In genomic region chr12:25060901-25061300, GRCm38 (mm10) we compare ENCODE assay signal across 29 mouse cellular contexts. TPM values are rescaled to one million over a fixed set of nuclear protein-coding genes. Genes with fewer than 3 reads are reported as not detected.
DNase-seq lines count a peak whose midpoint lies in the region; ATAC-seq and TF ChIP-seq lines count a peak whose summit lies in the region.
"Had no signal": no experiment of that assay in that cellular context is flagged by ENCODE, and none has a peak within 500 bp of the region (broad histone marks: within the 10 kb centered on the region; RNA-seq: fewer than 3 reads in every experiment).

No protein-coding gene starts in this region.

- H3K4me2 ChIP-seq in hindbrain, postnatal 0 days (ENCODE audit: low read depth, low read length): no peak overlapping the region
- H3K4me2 ChIP-seq in hindbrain, embryonic 13.5 days: no peak overlapping the region
- no peak overlapping the region for H3K4me2 ChIP-seq in forebrain, embryonic 14.5 days (ENCODE audit: low read length)
- H3K4me2 ChIP-seq: heart, embryonic 12.5 days; hindbrain, embryonic 14.5 days; kidney, embryonic 15.5 days had no signal

- TF ChIP-seq CTCF in hindbrain, postnatal 0 days (IDR thresholded peaks at IDR 0.05; ENCODE audit: low read depth): no peak

- H3K4me1 ChIP-seq in hindbrain, postnatal 0 days (ENCODE audit: insufficient read depth, low read length): no peaks in the 10 kb centered on the region
- no peaks in the 10 kb centered on the region for H3K4me1 ChIP-seq in hindbrain, embryonic 13.5 days (replicated peaks)
- H3K4me1 ChIP-seq in forebrain, embryonic 14.5 days (ENCODE audit: control insufficient read depth, insufficient read depth, low read length): no peaks in the 10 kb centered on the region
- H3K4me1 ChIP-seq: heart, embryonic 12.5 days had no signal

- no peak overlapping the region for H3K4me3 ChIP-seq in hindbrain, postnatal 0 days (ENCODE audit: low read length)
- no peak overlapping the region for H3K4me3 ChIP-seq in hindbrain, embryonic 13.5 days
- no peak overlapping the region for H3K4me3 ChIP-seq in forebrain, embryonic 14.5 days (ENCODE audit: low read depth, low read length)
- H3K4me3 ChIP-seq: heart, embryonic 12.5 days; kidney, embryonic 15.5 days; layer of hippocampus, adult 2 months had no signal

- H3K27me3 ChIP-seq in hindbrain, postnatal 0 days (ENCODE audit: insufficient read depth, low read length): no peaks in the 10 kb centered on the region
- no peaks in the 10 kb centered on the region for H3K27me3 ChIP-seq in hindbrain, embryonic 13.5 days
- H3K27me3 ChIP-seq in forebrain, embryonic 14.5 days (replicated peaks; ENCODE audit: control insufficient read depth, insufficient read depth, low read length): no peaks in the 10 kb centered on the region
- H3K27me3 ChIP-seq: CH12.LX; heart, embryonic 12.5 days; kidney, embryonic 15.5 days had no signal

- no peak overlapping the region for H3K27ac ChIP-seq in hindbrain, postnatal 0 days
- no peak overlapping the region for H3K27ac ChIP-seq in hindbrain, embryonic 13.5 days
- no peak overlapping the region for H3K27ac ChIP-seq in forebrain, embryonic 14.5 days (ENCODE audit: low read depth, low read length)
- H3K27ac ChIP-seq: hindbrain, embryonic 14.5 days; kidney, embryonic 15.5 days; layer of hippocampus, adult 2 months; liver, embryonic 14.5 days; macrophage had no signal

- no peak overlapping the region for H3K9ac ChIP-seq in hindbrain, postnatal 0 days (replicated peaks; ENCODE audit: low read length)
- no peak overlapping the region for H3K9ac ChIP-seq in hindbrain, embryonic 13.5 days
- H3K9ac ChIP-seq in forebrain, embryonic 14.5 days (ENCODE audit: low read length): no peak overlapping the region
- H3K9ac ChIP-seq: heart, embryonic 12.5 days; hindbrain, embryonic 14.5 days; kidney, embryonic 15.5 days; liver, embryonic 14.5 days had no signal

- peaks cover 21% of the 10 kb centered on the region for H3K36me3 ChIP-seq in hindbrain, postnatal 0 days (ENCODE audit: insufficient read depth, low read length)
- H3K36me3 ChIP-seq in hindbrain, embryonic 13.5 days: peaks cover 37% of the 10 kb centered on the region
- peaks cover 35% of the 10 kb centered on the region for H3K36me3 ChIP-seq in forebrain, embryonic 14.5 days (ENCODE audit: control insufficient read depth, insufficient read depth, low read length)

- no peaks in the 10 kb centered on the region for H3K9me3 ChIP-seq in hindbrain, postnatal 0 days (ENCODE audit: low read length)
- H3K9me3 ChIP-seq in hindbrain, embryonic 13.5 days: no peaks in the 10 kb centered on the region
- no peaks in the 10 kb centered on the region for H3K9me3 ChIP-seq in forebrain, embryonic 14.5 days (replicated peaks; ENCODE audit: control insufficient read depth, low read length)
- H3K9me3 ChIP-seq: kidney, embryonic 15.5 days had no signal

- ATAC-seq in hindbrain, postnatal 0 days: 0 out of 2 replicates have a peak, but pooled peaks have one; percentile 22
- no peak for ATAC-seq in hindbrain, embryonic 13.5 days (ENCODE audit: low FRiP score)
- ATAC-seq in forebrain, embryonic 14.5 days: peak; percentile 47; the same call in 1 of the 2 replicates
- ATAC-seq in erythroid progenitor cell, adult 5-6 weeks (replicated peaks; ENCODE audit: low FRiP score, poor library complexity, severe bottlenecking): no peak
- ATAC-seq: inflammation-experienced regulatory T-cells, adult 6 months had no signal

- WGBS in hindbrain, postnatal 0 days: 70% methylated on average over 7 of the region's 7 CpGs
- 84% methylated on average over 7 of the region's 7 CpGs for WGBS in hindbrain, embryonic 13.5 days
- 42% methylated on average over 7 of the region's 7 CpGs for WGBS in forebrain, embryonic 14.5 days

- peak; percentile 16 for DNase-seq in hindbrain, postnatal 0 days (ENCODE audit: low spot score)
- DNase-seq in testis, postnatal 10 days (ENCODE audit: low spot score): peak; percentile 38
- no peak for DNase-seq in testis, postnatal 14 days (ENCODE audit: low spot score)
- peak; percentile 61 for DNase-seq in forebrain, embryonic 14.5 days (ENCODE audit: low spot score)
- DNase-seq in retina, postnatal 7 days (ENCODE audit: low read depth, low spot score): peak; percentile 11
- DNase-seq in gastrocnemius, adult 8-10 months (ENCODE audit: low spot score in 2 of 2): no peak
- DNase-seq: adrenal gland, postnatal 10 days; cerebellum, adult 11-12 months; cerebellum, postnatal 14 days; gastrocnemius, postnatal 14 days; heart, adult 18-20 months; heart, postnatal 4 days; kidney, adult 11 months; kidney, postnatal 36 days; left cerebral cortex, postnatal 4 days; lung, adult 2 months; lung, postnatal 10 days; midbrain, embryonic 14.5 days; thymus, postnatal 14 days had no signal

RNA-seq across cellular contexts. Expression of gene Id2, which starts 36.0 kb away (rescaled TPM):
- 202 and 242 TPM in 2 replicates for total RNA-seq in hindbrain, postnatal 0 days (2014; rRNA removed)
- 518 and 585 TPM in 2 replicates for polyA plus RNA-seq in hindbrain, postnatal 0 days (2015; fragmentation: Nextera tagmentation; extraction: Ambion mirVana)
- polyA plus RNA-seq in hindbrain, embryonic 13.5 days (2015; fragmentation: Nextera tagmentation; extraction: Ambion mirVana): 276 and 296 TPM in 2 replicates
- polyA plus RNA-seq in forebrain, embryonic 14.5 days (2014; fragmentation: Nextera tagmentation; extraction: Ambion mirVana): 538 and 542 TPM in 2 replicates
- 1 to 10 TPM; 1.1 to 1.8 (median 1.3) TPM for total RNA-seq in gastrocnemius, adult 8-10 months (2022)
- 37.5 and 40.7 TPM in 2 replicates for total RNA-seq in erythroid progenitor cell, adult 5-6 weeks (2015; ENCODE audit: low replicate concordance)
- total RNA-seq in erythroid progenitor cell, adult 5-6 weeks (2017; ENCODE audit: low replicate concordance): 10.3 and 13.1 TPM in 2 replicates

Comparison
In these comparisons a context has a peak if more than half of its experiments do, and no peak if none do; other contexts are left out.
1. ATAC-seq: peak in hindbrain, postnatal 0 days (single experiment) and forebrain, embryonic 14.5 days (single experiment); none in hindbrain, embryonic 13.5 days (single experiment) and erythroid progenitor cell, adult 5-6 weeks (single experiment).
2. DNase-seq: peak in hindbrain, postnatal 0 days (single experiment), testis, postnatal 10 days (single experiment), forebrain, embryonic 14.5 days (single experiment) and retina, postnatal 7 days (single experiment); none in testis, postnatal 14 days (single experiment) and gastrocnemius, adult 8-10 months (0 of 2).
3. RNA of gene Id2, which starts 36.0 kb away (total RNA-seq): 202 to 242 TPM in hindbrain, postnatal 0 days and 10.3 to 40.7 TPM in erythroid progenitor cell, adult 5-6 weeks; 1.1 to 1.8 TPM in gastrocnemius, adult 8-10 months; every median in the first group is over 4 times any median in the second.